Mouse (Mus musculus) cerebellum, adult 8-10 months (tissue): Measurements from ENCODE around the gene Sit1.

Experiments
- DNase-seq: peaks from one replicate; pipeline ENCODE4 v3.0.0; 2022

Sit1 gene

DNA sequence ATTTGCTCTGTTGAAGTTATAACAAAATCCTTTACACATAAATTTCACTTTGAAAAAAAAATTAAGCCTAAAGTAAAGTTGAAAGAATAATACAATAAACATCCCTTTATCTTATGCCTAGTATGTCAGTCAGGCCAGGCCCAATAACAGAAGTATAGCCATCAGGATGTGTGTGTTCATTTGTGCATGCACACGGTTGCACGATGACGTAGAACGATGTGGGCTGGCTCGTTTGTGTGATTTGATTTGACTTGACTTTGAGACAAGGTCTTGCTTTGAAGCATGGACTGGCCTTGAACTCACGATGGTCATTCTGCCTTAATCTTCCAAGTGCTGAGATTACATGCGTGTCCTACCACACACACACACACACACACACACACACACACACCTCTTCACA lies 16.7 kb downstream of the Sit1 start:
- DNase-seq: no peak

GRCm38 (mm10) chr4:43465935-43466334 lies 17.6 kb downstream of the Sit1 start:
- no peak for DNase-seq

DNA sequence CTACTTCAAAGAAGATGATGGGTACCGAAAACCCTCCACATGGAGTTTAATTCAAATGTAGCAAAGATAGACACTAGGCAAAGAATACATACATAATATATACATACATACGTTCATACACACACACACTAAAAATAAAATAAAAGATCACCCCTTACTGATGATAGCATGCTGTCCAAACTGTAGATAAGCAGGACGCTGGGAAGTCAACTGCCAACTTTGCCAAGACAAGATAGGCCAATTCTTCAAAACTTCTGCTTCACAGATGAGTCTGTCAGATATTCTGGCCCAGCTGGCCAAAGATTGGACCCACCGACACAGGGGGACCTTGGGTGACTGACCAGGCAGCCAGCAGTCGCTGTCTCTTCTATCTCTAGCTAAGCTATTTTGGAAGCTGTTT lies 20.4 kb downstream of the Sit1 start:
- DNase-seq: no peak

GRCm38 (mm10) chr4:43457124-43457523 lies 26.4 kb downstream of the Sit1 start:
- no peak for DNase-seq

- DNase-seq: no peak
These were observed 27.1 kb downstream of the Sit1 start for GRCm38 (mm10) chr4:43456470-43456869.

- no peak for DNase-seq
These were observed 29.3 kb downstream of the Sit1 start, which contains the start of gene Cd72 for GRCm38 (mm10) chr4:43454041-43454836. Cd72 (minus strand) TSS chr4:43454628.

DNA sequence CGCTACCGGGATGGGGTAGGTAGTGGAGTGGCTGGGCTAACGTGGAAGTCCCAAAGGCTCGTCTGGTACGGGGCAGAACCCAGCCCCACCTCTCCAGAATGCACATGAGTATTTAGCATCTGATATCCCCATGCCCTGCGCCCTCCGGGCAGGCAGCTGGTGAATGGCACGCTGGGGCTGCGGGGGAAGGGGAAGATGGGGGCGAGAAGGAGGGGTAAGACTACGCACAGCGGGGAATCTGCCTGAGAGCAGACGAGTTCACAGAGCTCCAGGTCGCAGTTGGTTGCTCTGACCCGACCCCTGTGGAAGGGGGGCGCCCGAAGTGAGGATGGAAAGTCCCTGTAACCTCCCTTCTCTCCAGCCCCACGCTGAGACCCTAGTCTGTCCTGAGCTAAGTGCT lies 30.1 kb downstream of the Sit1 start:
- no peak for DNase-seq

- no peak for DNase-seq
These were observed 31.2 kb downstream of the Sit1 start for GRCm38 (mm10) chr4:43452315-43452714.

DNA sequence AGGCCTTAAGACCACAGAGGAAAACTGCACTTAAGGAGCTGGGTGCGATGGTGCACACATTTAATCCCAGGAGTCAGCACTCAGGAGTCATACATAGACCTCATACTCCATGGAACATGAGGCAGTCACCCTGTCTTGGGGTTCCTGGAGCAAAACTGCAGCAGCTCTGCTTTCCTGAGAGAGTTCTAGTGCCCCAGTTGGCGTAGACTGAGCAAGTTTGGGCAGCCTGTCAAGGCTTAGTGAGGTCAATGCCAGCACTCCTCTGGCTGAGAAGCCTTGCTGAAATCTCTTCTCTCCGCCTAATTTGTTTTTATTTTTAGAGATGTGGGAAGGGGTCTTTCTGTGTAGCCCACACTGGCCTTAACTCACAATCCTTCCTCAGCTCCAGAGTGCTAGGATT lies 35.0 kb downstream of the Sit1 start:
- no peak for DNase-seq

GRCm38 (mm10) chr4:43447251-43447650 lies 36.3 kb downstream of the Sit1 start:
- DNase-seq: no peak

DNA sequence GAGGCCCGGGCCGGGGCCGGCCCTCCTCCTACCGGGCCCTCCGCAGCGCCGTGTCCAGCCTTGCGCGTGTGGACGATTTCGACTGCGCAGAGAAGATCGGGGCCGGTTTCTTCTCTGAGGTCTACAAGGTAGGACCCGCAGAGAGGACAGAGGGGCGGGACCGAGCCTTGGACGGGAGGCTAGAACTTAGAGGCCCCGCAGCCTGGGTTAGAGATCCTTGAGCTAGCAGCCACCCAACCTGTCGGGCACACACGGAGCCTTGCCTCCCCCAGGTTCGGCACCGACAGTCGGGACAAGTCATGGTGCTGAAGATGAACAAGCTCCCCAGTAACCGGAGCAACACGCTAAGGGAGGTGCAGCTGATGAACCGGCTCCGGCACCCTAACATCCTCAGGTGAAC lies 40.0 kb downstream of the Sit1 start:
- DNase-seq: no peak

DNA sequence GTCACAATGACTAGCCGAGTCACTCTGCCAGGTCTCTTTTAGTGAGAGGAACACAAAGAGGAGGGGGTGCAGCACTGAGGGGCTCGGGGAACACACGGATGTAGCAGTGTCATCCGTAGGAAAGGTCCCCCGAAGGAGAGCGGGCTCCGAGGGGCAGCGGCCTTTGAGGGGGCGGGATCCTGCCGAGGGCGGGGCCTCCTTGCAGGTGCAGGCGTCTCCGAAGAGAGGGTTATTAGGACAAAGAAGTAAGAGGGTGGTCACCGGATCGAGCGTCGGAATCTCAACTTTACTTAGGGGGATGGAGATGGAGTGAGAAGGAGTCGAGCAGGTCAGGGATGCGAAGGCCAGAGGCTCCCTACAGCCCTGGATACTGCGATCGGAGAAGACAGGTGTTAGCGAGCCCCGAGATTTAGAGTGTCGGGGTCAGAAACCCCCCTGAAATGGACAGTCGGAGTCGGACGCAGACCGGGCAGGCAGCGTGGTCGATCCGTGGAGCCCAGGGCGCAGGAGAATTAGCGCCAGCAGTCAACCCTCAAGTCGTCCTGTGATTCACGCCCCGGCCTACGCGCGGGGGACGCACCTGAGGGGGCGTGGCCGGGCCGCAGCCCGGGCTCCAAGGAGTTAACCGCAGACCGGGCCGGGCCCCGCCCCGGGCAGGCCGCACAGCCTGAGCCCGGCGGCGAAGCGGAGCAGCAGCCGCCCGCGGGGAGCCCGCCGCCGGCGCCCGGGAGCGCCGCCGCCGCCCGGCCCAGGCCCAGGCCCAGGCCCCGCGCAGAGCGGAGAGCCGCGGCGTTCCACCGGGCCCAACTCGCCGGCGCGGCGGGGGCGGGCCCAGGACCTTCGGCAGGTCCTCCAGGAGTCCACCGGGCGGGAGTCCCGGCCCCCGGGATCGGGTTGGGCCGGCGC lies 40.8 kb downstream of the Sit1 start:
- peak; percentile 73 for DNase-seq

DNA sequence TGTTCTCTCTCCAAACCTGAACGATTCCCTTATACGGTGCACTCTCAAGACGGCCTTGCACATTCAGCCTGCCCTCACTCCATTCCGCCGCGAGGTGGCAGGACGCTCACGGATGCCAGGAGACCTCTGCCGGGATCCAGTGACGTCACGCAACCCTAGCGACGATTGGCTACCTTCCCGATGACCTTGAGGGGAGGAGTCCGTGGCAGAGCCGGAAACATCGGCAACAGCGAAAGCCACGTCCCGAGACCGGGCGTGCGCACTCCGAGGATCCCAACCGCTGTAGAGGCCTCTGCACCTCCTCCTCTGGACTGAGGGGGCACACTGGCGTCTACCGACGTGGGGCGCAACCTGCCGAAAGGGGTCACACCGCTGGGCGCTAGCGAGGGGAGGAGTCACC lies 41.5 kb downstream of the Sit1 start:
- peak; percentile 100 for DNase-seq

DNA sequence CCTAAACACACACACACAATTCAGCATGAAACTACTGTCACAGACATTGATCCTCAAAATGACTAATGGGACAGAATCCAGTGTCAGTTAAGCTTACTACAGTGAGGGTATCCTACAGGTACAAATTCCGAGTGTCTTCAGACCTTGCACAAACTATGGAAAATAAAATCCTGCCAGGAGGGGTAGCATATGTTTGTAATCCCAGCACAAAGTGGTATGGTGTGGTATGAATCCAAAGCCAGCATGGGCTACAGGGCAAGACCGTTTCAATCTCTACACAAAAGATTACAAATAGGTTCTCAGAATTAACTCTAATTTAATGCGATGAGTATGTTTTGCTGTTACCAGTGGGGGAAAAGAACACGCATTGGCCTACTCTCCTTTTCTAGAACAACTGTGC lies 41.9 kb downstream of the Sit1 start, which contains the start of gene Tesk1:
Gene Tesk1 (plus strand): TSS at position 301 of the 400 bp plus-strand sequence.
- no peak for DNase-seq

DNA sequence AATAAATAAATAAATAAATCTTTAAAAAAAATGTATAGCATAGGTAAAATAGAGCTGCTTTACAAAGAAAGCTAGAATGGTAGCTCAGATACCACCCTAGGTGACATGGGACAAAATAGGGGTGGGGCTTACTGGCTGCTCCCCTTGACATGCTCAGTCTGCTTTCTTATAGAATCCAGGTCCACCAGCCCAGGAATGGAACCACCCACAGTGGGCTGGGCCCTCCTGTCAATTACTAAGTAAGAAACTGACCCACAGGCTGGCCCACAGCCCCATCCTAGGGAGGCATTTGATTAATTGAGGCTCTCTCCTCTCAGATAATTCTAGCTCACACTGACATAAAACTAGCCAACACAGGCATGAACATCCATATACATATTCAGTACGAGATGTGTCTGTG lies 50.7 kb downstream of the Sit1 start:
- no peak for DNase-seq
